Mouse (Mus musculus) embryonic facial prominence, embryonic 10.5 days (tissue): ENCODE results near the gene Ddx1. TPM values are rescaled to one million over a fixed set of nuclear protein-coding genes. Genes with fewer than 3 reads are reported as not detected.

ENCODE experiments used
- DNase-seq: peaks from one replicate; pipeline ENCODE4 v3.0.0-alpha.2; 2017; ENCODE audit warnings: low spot score
- H3K27ac ChIP-seq: fragments of 300-500 bp; sonication (generic); replicated peaks from 2 replicates; pipeline ENCODE4 v1.5.1; 2016; ENCODE audit warnings: mild to moderate bottlenecking
- H3K27me3 ChIP-seq: fragments of 300-500 bp; sonication (generic); replicated peaks from 2 replicates; pipeline ENCODE4 v1.6.1; 2016; ENCODE audit warnings: low read depth, mild to moderate bottlenecking; ENCODE audit not compliant: poor library complexity, severe bottlenecking
- H3K36me3 ChIP-seq: fragments of 300-500 bp; sonication (generic); replicated peaks from 2 replicates; pipeline ENCODE4 v1.6.1; 2016; ENCODE audit warnings: mild to moderate bottlenecking, moderate library complexity
- H3K4me1 ChIP-seq: fragments of 300-500 bp; sonication (generic); 2 replicates; pipeline ENCODE4 v1.6.1; 2016
- H3K4me3 ChIP-seq: fragments of 300-500 bp; sonication (generic); 2 replicates; pipeline ENCODE4 v1.5.1; 2016; ENCODE audit warnings: mild to moderate bottlenecking, moderate library complexity
- H3K9me3 ChIP-seq: fragments of 300-500 bp; sonication (generic); 2 replicates; pipeline ENCODE4 v1.6.1; 2016; ENCODE audit warnings: mild to moderate bottlenecking
- whole genome bisulfite sequencing: fragments of 180-500 bp; shearing (Covaris S2); methylation state at CpG from one replicate; pipeline ENCODE4 v1.1.7; 2016; 5-methylcytosine and 5-hydroxymethylcytosine counted together
- polyA plus RNA-seq: library from polyadenylated mRNA; unstranded; fragments of >200 nt; fragmentation: Nextera tagmentation; extraction: Ambion mirVana; gene quantifications from 2 replicates; pipeline ENCODE4 v1.2.1, GENCODE M21; 2016

Gene Ddx1
- 199 and 202 TPM in 2 replicates for polyA plus RNA-seq

- peak within 1 kb of the TSS; percentile 97 for H3K4me3 ChIP-seq
- H3K27me3 ChIP-seq: no peaks in the 10 kb centered on the region
- peak within 1 kb of the TSS; percentile 95 for H3K27ac ChIP-seq
- WGBS: 3% methylated on average over 59 of the region's 59 CpGs
- peaks cover 17% of the 10 kb centered on the region; the same call in 1 of the 2 replicates for H3K4me1 ChIP-seq
- peaks cover 25% of the 10 kb centered on the region for H3K36me3 ChIP-seq
- no peaks in the 10 kb centered on the region for H3K9me3 ChIP-seq
- peak; percentile 89 for DNase-seq
Measured at GRCm38 (mm10) chr12:13248691-13249572, at the start of gene Ddx1. TSS of gene Ddx1 (minus strand) at chr12:13249213.

- WGBS: 66% methylated on average over 3 of the region's 3 CpGs
- Histone ChIP-seq H3K27ac (no peak overlapping the region), H3K36me3 (peaks cover 14% of the 10 kb centered on the region), H3K9me3 (no peaks in the 10 kb centered on the region), H3K4me1 (peaks cover 5% of the 10 kb centered on the region), H3K27me3 (no peaks in the 10 kb centered on the region), H3K4me3 (no peak overlapping the region)
- DNase-seq: peak; percentile 21
Measured at GRCm38 (mm10) chr12:13293421-13293881, 44.4 kb upstream of the Ddx1 start.

- no peak for DNase-seq
- Histone ChIP-seq H3K9me3 (no peaks in the 10 kb centered on the region), H3K27me3 (no peaks in the 10 kb centered on the region), H3K36me3 (peaks cover 18% of the 10 kb centered on the region), H3K27ac (no peak overlapping the region), H3K4me1 (peaks cover 5% of the 10 kb centered on the region), H3K4me3 (no peak overlapping the region)
- 76% methylated on average over 2 of the region's 2 CpGs for WGBS
Measured at GRCm38 (mm10) chr12:13291453-13291852, 42.4 kb upstream of the Ddx1 start.

GRCm38 (mm10) chr12:13269570-13270390 lies 20.8 kb upstream of the Ddx1 start:
- peaks cover 14% of the 10 kb centered on the region for H3K4me1 ChIP-seq
- no peak for DNase-seq
- H3K27me3 ChIP-seq: no peaks in the 10 kb centered on the region
- peak overlapping the region; percentile 71 for H3K4me3 ChIP-seq
- no peaks in the 10 kb centered on the region for H3K9me3 ChIP-seq
- H3K36me3 ChIP-seq: peaks cover 12% of the 10 kb centered on the region
- H3K27ac ChIP-seq: peak overlapping the region; percentile 82
- WGBS: 52% methylated on average over 16 of the region's 16 CpGs

- H3K36me3 ChIP-seq: peaks cover 3% of the 10 kb centered on the region; the same call in 1 of the 2 replicates
- 4% methylated on average over 38 of the region's 38 CpGs for WGBS
- H3K27me3 ChIP-seq: no peaks in the 10 kb centered on the region
- peak; percentile 92 for DNase-seq
- peaks cover 14% of the 10 kb centered on the region for H3K4me1 ChIP-seq
- peak within 1 kb of the TSS; percentile 71 for H3K4me3 ChIP-seq
- H3K27ac ChIP-seq: peak within 1 kb of the TSS; percentile 82
- H3K9me3 ChIP-seq: no peaks in the 10 kb centered on the region
Measured at GRCm38 (mm10) chr12:13268826-13269449, 19.9 kb upstream of the Ddx1 start, which contains the start of gene Nbas. TSS of gene Nbas (plus strand) at chr12:13269133.

- Histone ChIP-seq H3K4me3 (peak overlapping the region; percentile 71), H3K36me3 (no peaks in the 10 kb centered on the region), H3K4me1 (peaks cover 14% of the 10 kb centered on the region), H3K27ac (peak overlapping the region; percentile 82), H3K27me3 (no peaks in the 10 kb centered on the region), H3K9me3 (no peaks in the 10 kb centered on the region)
- no peak for DNase-seq
- 57% methylated on average over 3 of the region's 3 CpGs for WGBS
Measured at GRCm38 (mm10) chr12:13268412-13268811, 19.4 kb upstream of the Ddx1 start.

- no peak for DNase-seq
- no peaks in the 10 kb centered on the region for H3K9me3 ChIP-seq
Measured at GRCm38 (mm10) chr12:13255701-13256100, 6.7 kb upstream of the Ddx1 start.

GRCm38 (mm10) chr12:13255068-13255467 lies 6.1 kb upstream of the Ddx1 start:
- no peaks in the 10 kb centered on the region for H3K36me3 ChIP-seq
- 61% methylated on average over 3 of the region's 3 CpGs for WGBS
- H3K9me3 ChIP-seq: no peaks in the 10 kb centered on the region
- DNase-seq: no peak
- H3K4me1 ChIP-seq: peaks cover 10% of the 10 kb centered on the region
- no peak overlapping the region for H3K27ac ChIP-seq
- H3K27me3 ChIP-seq: no peaks in the 10 kb centered on the region
- no peak overlapping the region for H3K4me3 ChIP-seq

More at GRCm38 (mm10) chr12:13255701-13256100, 6.7 kb upstream of the Ddx1 start:
- H3K27me3 ChIP-seq: no peaks in the 10 kb centered on the region
- H3K4me1 ChIP-seq: peaks cover 10% of the 10 kb centered on the region
- 81% methylated on average over 2 of the region's 2 CpGs for WGBS
- H3K36me3 ChIP-seq: no peaks in the 10 kb centered on the region
- peak overlapping the region; percentile 40; the same call in 1 of the 2 replicates for H3K27ac ChIP-seq
- no peak overlapping the region for H3K4me3 ChIP-seq

- Histone ChIP-seq H3K4me3 (peak overlapping the region; percentile 97), H3K27ac (peak overlapping the region; percentile 95), H3K9me3 (no peaks in the 10 kb centered on the region), H3K36me3 (peaks cover 19% of the 10 kb centered on the region), H3K4me1 (peaks cover 17% of the 10 kb centered on the region; the same call in 1 of the 2 replicates), H3K27me3 (no peaks in the 10 kb centered on the region)
- 91% methylated on average over 3 of the region's 3 CpGs for whole genome bisulfite sequencing
- DNase-seq: no peak
Measured at GRCm38 (mm10) chr12:13249573-13249919, 533 bp upstream of the Ddx1 start.

GRCm38 (mm10) chr12:13242453-13242852 lies 6.6 kb downstream of the Ddx1 start:
- H3K27ac ChIP-seq: no peak overlapping the region
- H3K4me1 ChIP-seq: 0 out of 2 replicates have a peak, but pooled peaks cover 4% of the 10 kb centered on the region
- H3K9me3 ChIP-seq: no peaks in the 10 kb centered on the region
- DNase-seq: no peak
- H3K4me3 ChIP-seq: no peak overlapping the region
- H3K27me3 ChIP-seq: no peaks in the 10 kb centered on the region
- H3K36me3 ChIP-seq: peaks cover 90% of the 10 kb centered on the region

GRCm38 (mm10) chr12:13218101-13218514 lies 30.9 kb downstream of the Ddx1 start:
- Histone ChIP-seq H3K27ac (no peak overlapping the region), H3K36me3 (peaks cover 46% of the 10 kb centered on the region), H3K4me1 (peaks cover 7% of the 10 kb centered on the region), H3K4me3 (no peak overlapping the region), H3K27me3 (no peaks in the 10 kb centered on the region), H3K9me3 (no peaks in the 10 kb centered on the region)
- no peak for DNase-seq
- WGBS: 88% methylated on average over 8 of the region's 8 CpGs

GRCm38 (mm10) chr12:13217568-13217967 lies 31.4 kb downstream of the Ddx1 start:
- Histone ChIP-seq H3K4me1 (peaks cover 7% of the 10 kb centered on the region), H3K4me3 (no peak overlapping the region), H3K9me3 (no peaks in the 10 kb centered on the region), H3K36me3 (peaks cover 41% of the 10 kb centered on the region), H3K27ac (no peak overlapping the region), H3K27me3 (no peaks in the 10 kb centered on the region)
- no peak for DNase-seq
- WGBS: 82% methylated on average over 3 of the region's 3 CpGs
